In the genomic region with DNA sequence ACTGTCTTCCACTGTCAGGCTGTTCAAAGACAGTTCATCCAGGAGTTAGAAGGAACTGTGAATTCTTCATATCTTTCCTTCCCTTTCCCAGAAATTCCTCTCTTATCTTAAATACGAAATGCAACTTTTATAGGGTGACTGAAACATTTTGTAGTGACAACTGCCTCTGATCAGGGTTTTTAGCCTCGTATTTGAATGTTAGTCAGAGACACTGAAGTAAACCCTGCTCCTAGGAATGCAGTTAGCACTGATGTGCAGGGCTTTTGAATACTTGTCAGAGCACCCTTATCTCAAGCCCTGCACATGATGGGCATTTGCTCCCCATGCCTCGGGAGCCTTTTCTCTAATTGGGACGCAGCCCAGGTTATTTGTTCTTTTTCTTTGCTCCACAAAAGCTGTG, we compare ENCODE assay signal across 22 mouse cellular contexts.
"Had no signal": no experiment of that assay in that cellular context is flagged by ENCODE, and none has a peak within 500 bp of the region (broad histone marks: within the 10 kb centered on the region; RNA-seq: fewer than 3 reads in every experiment).

No protein-coding gene starts in this region.

- H3K9ac ChIP-seq: liver, embryonic 13.5 days; liver, embryonic 15.5 days; liver, postnatal 0 days; midbrain, embryonic 12.5 days; neural tube, embryonic 13.5 days; neural tube, embryonic 15.5 days had no signal

- H3K4me1 ChIP-seq: midbrain, embryonic 10.5 days; midbrain, embryonic 12.5 days; neural tube, embryonic 13.5 days; neural tube, embryonic 15.5 days had no signal

- DNase-seq: liver, embryonic 13.5 days; liver, postnatal 0 days; lung, adult 2 months; lung, postnatal 36 days; midbrain, embryonic 14.5 days; retina, postnatal 1 day; right cerebral cortex, adult 18-20 months; right cerebral cortex, postnatal 25 days; thymus, adult 18-20 months; thymus, postnatal 14 days; thymus, postnatal 36 days had no signal

- H3K27me3 ChIP-seq: liver, embryonic 13.5 days; liver, embryonic 15.5 days; megakaryocyte, embryonic 14.5 days; midbrain, embryonic 12.5 days; neural tube, embryonic 13.5 days; neural tube, embryonic 15.5 days had no signal

- H3K27ac ChIP-seq: liver, embryonic 13.5 days; liver, embryonic 15.5 days; macrophage; midbrain, embryonic 10.5 days; midbrain, embryonic 12.5 days; neural tube, embryonic 13.5 days; neural tube, embryonic 15.5 days had no signal

- H3K4me2 ChIP-seq: liver, embryonic 11.5 days; liver, embryonic 13.5 days; liver, embryonic 15.5 days; midbrain, embryonic 12.5 days; neural tube, embryonic 13.5 days; neural tube, embryonic 15.5 days had no signal

- H3K9me3 ChIP-seq: liver, embryonic 13.5 days; liver, embryonic 15.5 days; megakaryocyte, embryonic 14.5 days; midbrain, embryonic 10.5 days; midbrain, embryonic 12.5 days; neural tube, embryonic 13.5 days; neural tube, embryonic 15.5 days had no signal

- ATAC-seq: liver, postnatal 0 days; lung, postnatal 0 days; midbrain, embryonic 16.5 days had no signal

- H3K4me3 ChIP-seq: liver, embryonic 13.5 days; liver, embryonic 15.5 days; megakaryocyte, embryonic 14.5 days; midbrain, embryonic 10.5 days; midbrain, embryonic 12.5 days; myocyte; neural tube, embryonic 13.5 days; neural tube, embryonic 15.5 days had no signal
